Mouse (Mus musculus) heart, embryonic 10.5 days (tissue): ENCODE data around the gene Taf8. TPM values are rescaled to one million over a fixed set of nuclear protein-coding genes. Genes with fewer than 3 reads are reported as not detected.

Source experiments
- DNase-seq: peaks from one replicate; pipeline ENCODE4 v3.0.0-alpha.2; 2017; ENCODE audit warnings: low spot score
- H3K27ac ChIP-seq: fragments of 300-500 bp; sonication (generic); 2 replicates; pipeline ENCODE4 v1.5.1; 2016; ENCODE audit warnings: mild to moderate bottlenecking
- H3K27me3 ChIP-seq: fragments of 300-500 bp; sonication (generic); 2 replicates; pipeline ENCODE4 v1.6.1; 2016; ENCODE audit warnings: mild to moderate bottlenecking; ENCODE audit not compliant: poor library complexity, insufficient read depth, severe bottlenecking
- H3K36me3 ChIP-seq: fragments of 300-500 bp; sonication (generic); 2 replicates; pipeline ENCODE4 v1.6.1; 2016; ENCODE audit warnings: mild to moderate bottlenecking, moderate library complexity
- H3K4me1 ChIP-seq: fragments of 300-500 bp; sonication (generic); 2 replicates; pipeline ENCODE4 v1.6.1; 2016; ENCODE audit warnings: mild to moderate bottlenecking
- H3K4me3 ChIP-seq: fragments of 300-500 bp; sonication (generic); 2 replicates; pipeline ENCODE4 v1.5.1; 2016; ENCODE audit warnings: mild to moderate bottlenecking, moderate library complexity
- H3K9me3 ChIP-seq: fragments of 300-500 bp; sonication (generic); 2 replicates; pipeline ENCODE4 v1.6.1; 2016; ENCODE audit warnings: mild to moderate bottlenecking, moderate library complexity
- WGBS: fragments of 180-500 bp; shearing (Covaris S2); methylation state at CpG from one replicate; pipeline ENCODE4 v1.1.7; 2016; 5-methylcytosine and 5-hydroxymethylcytosine counted together
- polyA plus RNA-seq: library from polyadenylated mRNA; unstranded; fragments of >200 nt; fragmentation: Nextera tagmentation; extraction: Ambion mirVana; gene quantifications from 2 replicates; pipeline ENCODE4 v1.2.1, GENCODE M21; 2016

Gene Taf8
- polyA plus RNA-seq, 1 experiment from 2014 or later: 28.5 TPM

DNA sequence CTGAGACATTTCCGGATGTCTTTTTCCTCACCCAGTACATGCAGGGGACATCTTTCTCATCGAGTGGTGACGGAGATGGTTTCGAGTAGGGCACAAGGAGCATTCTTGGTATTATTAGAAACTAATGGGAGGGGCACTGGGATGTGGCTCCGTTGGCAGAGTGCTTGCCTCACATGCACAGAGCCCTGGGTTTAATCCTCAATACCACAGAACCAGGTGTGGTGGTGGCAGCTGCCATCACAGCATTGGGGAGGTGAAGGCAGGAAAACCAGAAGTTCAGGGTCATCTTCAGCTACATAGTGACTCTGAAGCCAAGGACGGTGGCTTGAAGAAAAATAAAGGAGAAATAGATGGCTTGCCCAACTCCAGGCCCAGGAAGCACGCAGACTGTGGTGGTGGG lies 39.9 kb downstream of the Taf8 start:
- WGBS: 50% methylated on average over 7 of the region's 7 CpGs
- peaks cover 44% of the 10 kb centered on the region for H3K27me3 ChIP-seq

GRCm38 (mm10) chr17:47461688-47462087 lies 40.4 kb downstream of the Taf8 start:
- Histone ChIP-seq H3K4me3 (no peak overlapping the region), H3K36me3 (no peaks in the 10 kb centered on the region; the same call in 1 of the 2 replicates), H3K27ac (no peak overlapping the region), H3K27me3 (peaks cover 39% of the 10 kb centered on the region), H3K9me3 (no peaks in the 10 kb centered on the region), H3K4me1 (peaks cover 77% of the 10 kb centered on the region)
- WGBS: 41% methylated on average over 3 of the region's 3 CpGs
- no peak for DNase-seq

More for the DNA sequence above, 39.9 kb downstream of the Taf8 start:
- Histone ChIP-seq H3K27ac (peak overlapping the region; percentile 26; the same call in 1 of the 2 replicates), H3K4me3 (no peak overlapping the region), H3K9me3 (no peaks in the 10 kb centered on the region), H3K36me3 (peaks cover 4% of the 10 kb centered on the region; the same call in 1 of the 2 replicates), H3K4me1 (peaks cover 76% of the 10 kb centered on the region)
- DNase-seq: no peak

GRCm38 (mm10) chr17:47459341-47459919 lies 42.7 kb downstream of the Taf8 start:
- H3K4me1 ChIP-seq: peaks cover 73% of the 10 kb centered on the region
- no peak for DNase-seq
- 0 out of 2 replicates have a peak, but pooled peaks cover 3% of the 10 kb centered on the region for H3K36me3 ChIP-seq
- no peak overlapping the region for H3K4me3 ChIP-seq
- peaks cover 16% of the 10 kb centered on the region; the same call in 1 of the 2 replicates for H3K27me3 ChIP-seq
- 0 out of 2 replicates have a peak overlapping the region, but pooled peaks have one; percentile 5 for H3K27ac ChIP-seq
- no peaks in the 10 kb centered on the region for H3K9me3 ChIP-seq
- 45% methylated on average over 3 of the region's 3 CpGs for WGBS

GRCm38 (mm10) chr17:47458936-47459335 lies 43.2 kb downstream of the Taf8 start:
- H3K36me3 ChIP-seq: 0 out of 2 replicates have a peak, but pooled peaks cover 3% of the 10 kb centered on the region
- WGBS: 85% methylated on average over 2 of the region's 2 CpGs
- H3K4me3 ChIP-seq: no peak overlapping the region
- peaks cover 69% of the 10 kb centered on the region for H3K4me1 ChIP-seq
- no peak overlapping the region for H3K27ac ChIP-seq
- H3K27me3 ChIP-seq: peaks cover 11% of the 10 kb centered on the region; the same call in 1 of the 2 replicates
- no peaks in the 10 kb centered on the region for H3K9me3 ChIP-seq
- no peak for DNase-seq

- H3K27ac ChIP-seq: no peak overlapping the region; the same call in 1 of the 2 replicates
- 0 out of 2 replicates have a peak, but pooled peaks cover 10% of the 10 kb centered on the region for H3K27me3 ChIP-seq
- no peak overlapping the region for H3K4me3 ChIP-seq
- H3K36me3 ChIP-seq: 0 out of 2 replicates have a peak, but pooled peaks cover 3% of the 10 kb centered on the region
- WGBS: 77% methylated on average over 13 of the region's 13 CpGs
- no peak for DNase-seq
- H3K9me3 ChIP-seq: no peaks in the 10 kb centered on the region
- H3K4me1 ChIP-seq: peaks cover 69% of the 10 kb centered on the region
Observed at GRCm38 (mm10) chr17:47458310-47458709, 43.8 kb downstream of the Taf8 start.

DNA sequence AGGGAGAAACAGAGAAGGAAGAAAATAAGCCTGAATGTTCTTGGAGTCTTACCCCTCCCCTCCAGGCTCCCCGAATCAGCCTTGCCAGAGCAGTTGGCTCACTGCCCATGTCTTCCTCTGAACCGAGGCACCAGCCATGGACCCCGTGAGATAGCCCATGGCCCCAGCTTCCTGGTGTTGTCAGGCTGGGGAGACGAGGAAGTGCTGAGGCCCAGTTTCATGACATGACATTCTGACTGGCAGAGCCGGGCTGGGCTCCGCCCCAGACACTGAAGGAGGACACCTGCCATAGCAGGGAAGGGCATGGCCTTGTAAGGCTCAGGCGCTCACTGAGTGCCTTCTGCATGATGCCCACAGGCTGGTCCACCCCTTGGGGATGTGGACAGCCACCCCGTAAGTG lies 47.4 kb downstream of the Taf8 start:
- H3K9me3 ChIP-seq: no peaks in the 10 kb centered on the region
- H3K27ac ChIP-seq: peak overlapping the region; percentile 82; the same call in 1 of the 2 replicates
- H3K4me3 ChIP-seq: no peak overlapping the region
- 55% methylated on average over 8 of the region's 8 CpGs for WGBS
- H3K27me3 ChIP-seq: no peaks in the 10 kb centered on the region; the same call in 1 of the 2 replicates
- no peak for DNase-seq
- 0 out of 2 replicates have a peak, but pooled peaks cover 3% of the 10 kb centered on the region for H3K36me3 ChIP-seq
- peaks cover 77% of the 10 kb centered on the region for H3K4me1 ChIP-seq

DNA sequence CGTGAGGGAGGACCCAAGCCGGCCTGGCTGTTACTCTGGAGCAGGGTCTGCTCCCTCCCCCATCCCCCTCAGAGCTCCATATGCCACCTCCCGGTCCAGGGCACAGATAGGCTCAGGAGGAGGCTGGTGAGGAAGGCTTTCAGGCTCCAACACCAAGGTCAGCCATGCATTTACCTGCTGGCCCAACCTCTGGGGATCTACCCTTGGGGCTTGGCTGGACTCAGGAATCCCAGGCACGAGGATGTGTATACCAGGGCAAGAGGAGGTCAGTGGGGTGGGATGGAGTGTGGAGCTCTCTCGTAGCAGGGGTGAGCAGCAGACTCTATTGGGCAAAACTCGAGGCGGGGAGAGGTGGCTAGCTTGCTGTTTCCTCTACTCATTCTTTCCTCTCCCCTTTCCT lies 49.2 kb downstream of the Taf8 start:
- WGBS: 36% methylated on average over 7 of the region's 7 CpGs

DNA sequence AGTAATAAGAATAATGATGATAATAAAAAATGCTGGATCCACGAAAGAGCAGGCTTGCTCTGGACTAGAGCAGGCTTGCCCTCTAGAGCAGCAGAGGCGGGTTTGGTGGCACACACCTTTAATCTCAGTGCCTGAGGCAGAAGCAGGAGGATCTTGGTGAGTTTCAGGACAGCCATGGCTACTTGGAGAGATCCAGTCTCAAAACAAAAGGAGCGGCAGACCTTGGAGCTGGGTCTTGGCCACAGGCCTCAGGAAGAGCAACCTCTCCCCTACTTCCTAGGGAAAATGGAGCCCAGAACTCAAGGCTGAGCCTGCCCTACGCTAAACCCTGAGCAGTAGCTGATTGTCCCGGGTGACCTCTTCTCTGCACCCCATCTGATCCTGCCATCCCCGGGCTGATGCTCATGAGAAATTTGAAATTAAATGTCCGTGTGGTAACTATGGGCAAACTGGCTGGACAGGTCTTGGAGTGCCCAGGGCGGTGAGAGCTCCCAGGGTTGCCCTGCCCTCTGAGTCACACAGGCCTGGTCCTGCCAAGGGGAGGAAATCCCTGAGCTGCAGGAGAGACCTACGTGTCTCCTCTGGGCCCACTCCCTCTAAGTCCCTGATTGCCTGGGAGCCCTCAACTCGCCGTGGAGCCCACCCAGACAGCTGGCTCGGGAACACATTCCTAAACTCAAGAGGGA lies 51.1 kb downstream of the Taf8 start:
- peaks cover 85% of the 10 kb centered on the region for H3K4me1 ChIP-seq
- no peak overlapping the region for H3K4me3 ChIP-seq
- no peaks in the 10 kb centered on the region; the same call in 1 of the 2 replicates for H3K27me3 ChIP-seq
- DNase-seq: no peak
- H3K36me3 ChIP-seq: 0 out of 2 replicates have a peak, but pooled peaks cover 3% of the 10 kb centered on the region
- H3K27ac ChIP-seq: peak overlapping the region; percentile 90
- no peaks in the 10 kb centered on the region for H3K9me3 ChIP-seq
- 61% methylated on average over 12 of the region's 12 CpGs for WGBS

More for the DNA sequence above, 49.2 kb downstream of the Taf8 start:
- Histone ChIP-seq H3K36me3 (0 out of 2 replicates have a peak, but pooled peaks cover 3% of the 10 kb centered on the region), H3K4me1 (peaks cover 83% of the 10 kb centered on the region), H3K27ac (peak overlapping the region; percentile 82), H3K27me3 (no peaks in the 10 kb centered on the region; the same call in 1 of the 2 replicates), H3K4me3 (0 out of 2 replicates have a peak overlapping the region, but pooled peaks have one; percentile 22), H3K9me3 (no peaks in the 10 kb centered on the region)
- no peak for DNase-seq

GRCm38 (mm10) chr17:47450239-47450638 lies 51.9 kb downstream of the Taf8 start:
- 0 out of 2 replicates have a peak, but pooled peaks cover 3% of the 10 kb centered on the region for H3K36me3 ChIP-seq
- H3K4me3 ChIP-seq: no peak overlapping the region
- no peaks in the 10 kb centered on the region; the same call in 1 of the 2 replicates for H3K27me3 ChIP-seq
- 13% methylated on average over 7 of the region's 7 CpGs for WGBS
- peaks cover 86% of the 10 kb centered on the region for H3K4me1 ChIP-seq
- H3K9me3 ChIP-seq: no peaks in the 10 kb centered on the region
- peak; percentile 93 for DNase-seq
- peak overlapping the region; percentile 90 for H3K27ac ChIP-seq

- no peaks in the 10 kb centered on the region for H3K9me3 ChIP-seq
- no peaks in the 10 kb centered on the region; the same call in 1 of the 2 replicates for H3K27me3 ChIP-seq
- peak overlapping the region; percentile 90 for H3K27ac ChIP-seq
- WGBS: 60% methylated on average over 5 of the region's 5 CpGs
- H3K4me3 ChIP-seq: no peak overlapping the region
- peaks cover 87% of the 10 kb centered on the region for H3K4me1 ChIP-seq
- no peak for DNase-seq
- no peaks in the 10 kb centered on the region for H3K36me3 ChIP-seq
Observed at GRCm38 (mm10) chr17:47449432-47449831, 52.7 kb downstream of the Taf8 start.

DNA sequence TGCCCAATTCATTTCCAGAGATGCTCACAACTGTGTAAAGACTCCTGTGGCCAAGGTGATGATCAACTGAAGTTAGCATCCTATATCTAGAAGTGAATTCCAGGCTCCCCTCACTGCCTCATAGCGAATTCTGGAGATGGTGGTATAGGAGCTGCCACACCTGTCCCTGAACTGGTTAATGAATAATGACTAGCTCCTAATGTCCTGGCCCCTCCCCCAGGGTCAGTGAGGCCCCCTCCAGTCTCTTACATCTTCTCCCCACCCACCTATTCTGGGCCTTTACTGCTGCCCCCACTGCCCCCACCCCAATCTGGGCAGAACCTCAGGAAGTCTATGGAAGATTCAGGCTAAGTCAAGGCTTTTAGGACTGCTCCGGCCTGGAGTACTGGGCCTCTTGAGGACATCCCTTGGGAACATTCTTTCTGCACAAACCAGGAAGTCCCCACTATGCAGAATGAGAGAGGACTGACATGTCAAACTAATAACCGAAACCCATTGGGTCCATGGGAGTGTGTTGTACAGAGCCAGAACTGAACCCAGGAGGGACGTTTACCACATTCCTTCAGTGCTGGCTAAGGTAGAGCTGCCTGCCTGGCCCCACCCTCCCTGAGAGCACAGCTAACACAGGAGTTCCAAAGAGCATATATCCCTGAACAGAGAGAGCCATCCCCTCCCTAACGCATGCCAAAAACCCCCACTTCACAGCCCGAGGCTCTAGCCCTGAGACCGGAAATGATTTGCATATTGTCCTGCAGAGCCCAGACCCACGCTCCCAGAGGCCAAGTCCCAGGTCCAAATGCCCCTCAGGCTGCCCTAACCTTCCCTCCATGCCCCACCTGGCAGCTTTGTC lies 53.3 kb downstream of the Taf8 start:
- Histone ChIP-seq H3K27ac (peak overlapping the region; percentile 90), H3K4me3 (no peak overlapping the region), H3K36me3 (no peaks in the 10 kb centered on the region), H3K27me3 (peaks cover 1% of the 10 kb centered on the region; the same call in 1 of the 2 replicates), H3K9me3 (no peaks in the 10 kb centered on the region), H3K4me1 (peaks cover 92% of the 10 kb centered on the region)
- 30% methylated on average over 8 of the region's 8 CpGs for WGBS
- DNase-seq: no peak

- Histone ChIP-seq H3K9me3 (no peaks in the 10 kb centered on the region), H3K36me3 (no peaks in the 10 kb centered on the region), H3K27ac (peak overlapping the region; percentile 76), H3K4me3 (0 out of 2 replicates have a peak overlapping the region, but pooled peaks have one; percentile 6), H3K27me3 (0 out of 2 replicates have a peak, but pooled peaks cover 3% of the 10 kb centered on the region), H3K4me1 (peaks cover 91% of the 10 kb centered on the region)
- WGBS: 68% methylated on average over 11 of the region's 11 CpGs
- no peak for DNase-seq
Observed at GRCm38 (mm10) chr17:47446561-47446960, 55.5 kb downstream of the Taf8 start.
